Mouse (Mus musculus) liver, embryonic 11.5 days (tissue): ENCODE results near the gene Kcnq2. TPM values are rescaled to one million over a fixed set of nuclear protein-coding genes. Genes with fewer than 3 reads are reported as not detected.
A peak's percentile ranks its signal among the peaks of the same experiment; 100 is the strongest.

Experiments
- ATAC-seq: fragments of 200-750 bp; cut with Nextera tagmentation; replicated peaks from 2 replicates; pipeline ENCODE4 v1.8.0; 2017; ENCODE audit warnings: moderate number of reproducible peaks, mild to moderate bottlenecking, moderate TSS enrichment, moderate library complexity; ENCODE audit not compliant: low FRiP score
- DNase-seq: peaks from one replicate; pipeline ENCODE4 v3.0.0-alpha.2; 2017; ENCODE audit warnings: low spot score
- H3K27ac ChIP-seq: fragments of 300-500 bp; sonication (generic); 2 replicates; pipeline ENCODE4 v1.5.1; 2014; ENCODE audit warnings: mild to moderate bottlenecking, low read depth, low read length, control low read depth
- H3K27me3 ChIP-seq: fragments of 300-500 bp; sonication (generic); replicated peaks from 2 replicates; pipeline ENCODE4 v1.6.1; 2014; ENCODE audit warnings: low read length, mixed read lengths; ENCODE audit not compliant: control insufficient read depth, insufficient read depth
- H3K36me3 ChIP-seq: fragments of 300-500 bp; sonication (generic); 2 replicates; pipeline ENCODE4 v1.6.1; 2014; ENCODE audit warnings: mild to moderate bottlenecking, low read length, moderate library complexity, mixed read lengths; ENCODE audit not compliant: control insufficient read depth, insufficient read depth
- H3K4me1 ChIP-seq: fragments of 300-500 bp; sonication (generic); replicated peaks from 2 replicates; pipeline ENCODE4 v1.6.1; 2014; ENCODE audit warnings: low read length, mixed read lengths; ENCODE audit not compliant: control insufficient read depth, insufficient read depth
- H3K4me2 ChIP-seq: fragments of 300-500 bp; sonication (generic); 2 replicates; pipeline ENCODE4 v1.6.1; 2014; ENCODE audit warnings: mild to moderate bottlenecking, control low read depth, moderate library complexity
- H3K4me3 ChIP-seq: fragments of 300-500 bp; sonication (generic); 2 replicates; pipeline ENCODE4 v1.5.1; 2014; ENCODE audit warnings: low read depth, low read length, control low read depth
- H3K9ac ChIP-seq: fragments of 300-500 bp; sonication (generic); 2 replicates; pipeline ENCODE4 v1.6.1; 2014; ENCODE audit warnings: low read depth, low read length, control low read depth
- H3K9me3 ChIP-seq: fragments of 300-500 bp; sonication (generic); 2 replicates; pipeline ENCODE4 v1.6.1; 2016; ENCODE audit warnings: low read length, inconsistent platforms, mixed read lengths; ENCODE audit not compliant: control insufficient read depth
- WGBS: fragments of 180-500 bp; shearing (Covaris S2); extraction: QIAGEN DNeasy Blood & Tissue Kit; methylation state at CpG from one replicate; pipeline ENCODE4 v1.1.7; 2014; 5-methylcytosine and 5-hydroxymethylcytosine counted together
- polyA plus RNA-seq: library from polyadenylated mRNA; unstranded; fragments of >200 nt; fragmentation: Nextera tagmentation; extraction: Ambion mirVana; gene quantifications from 2 replicates; pipeline ENCODE4 v1.2.1, GENCODE M21; 2014

Kcnq2 gene
- polyA plus RNA-seq, 1 experiment from 2014 or later: 0.15 TPM

- no peak overlapping the region for H3K4me2 ChIP-seq
- ATAC-seq (no peak), DNase-seq (no peak)
- no peak overlapping the region for H3K4me3 ChIP-seq
- H3K4me1 ChIP-seq: peaks cover 4% of the 10 kb centered on the region
- no peaks in the 10 kb centered on the region for H3K27me3 ChIP-seq
- H3K36me3 ChIP-seq: no peaks in the 10 kb centered on the region
- H3K9me3 ChIP-seq: no peaks in the 10 kb centered on the region
- H3K9ac ChIP-seq: no peak overlapping the region
- no peak overlapping the region for H3K27ac ChIP-seq
- 83% methylated on average over 12 of the region's 12 CpGs for WGBS
These were observed 59.6 kb downstream of the Kcnq2 start for GRCm38 (mm10) chr2:181075501-181075900.

- DNase-seq: no peak
- no peaks in the 10 kb centered on the region for H3K36me3 ChIP-seq
- H3K4me1 ChIP-seq: no peaks in the 10 kb centered on the region
- no peaks in the 10 kb centered on the region for H3K9me3 ChIP-seq
- H3K27me3 ChIP-seq: 0 out of 2 replicates have a peak, but pooled peaks cover 2% of the 10 kb centered on the region
- no peak overlapping the region for H3K4me2 ChIP-seq
- no peak overlapping the region for H3K9ac ChIP-seq
- 7% methylated on average over 1 of the region's 1 CpGs for WGBS
- peak; percentile 49 for ATAC-seq
- no peak overlapping the region for H3K4me3 ChIP-seq
- H3K27ac ChIP-seq: no peak overlapping the region
These were observed 62.7 kb downstream of the Kcnq2 start for GRCm38 (mm10) chr2:181072403-181072714.

- Histone ChIP-seq H3K27me3 (0 out of 2 replicates have a peak, but pooled peaks cover 2% of the 10 kb centered on the region), H3K27ac (no peak overlapping the region), H3K36me3 (no peaks in the 10 kb centered on the region), H3K4me3 (no peak overlapping the region), H3K9ac (no peak overlapping the region), H3K4me2 (no peak overlapping the region), H3K9me3 (no peaks in the 10 kb centered on the region), H3K4me1 (no peaks in the 10 kb centered on the region)
- DNase-seq (peak; percentile 75), ATAC-seq (peak; percentile 47)
- 54% methylated on average over 7 of the region's 7 CpGs for whole genome bisulfite sequencing
These were observed 63.2 kb downstream of the Kcnq2 start for GRCm38 (mm10) chr2:181071706-181072402.

GRCm38 (mm10) chr2:181070136-181070535, 65.0 kb downstream of the Kcnq2 start:
- Histone ChIP-seq H3K4me3 (no peak overlapping the region), H3K4me1 (no peaks in the 10 kb centered on the region), H3K4me2 (no peak overlapping the region), H3K9ac (no peak overlapping the region), H3K27ac (no peak overlapping the region), H3K36me3 (no peaks in the 10 kb centered on the region), H3K27me3 (0 out of 2 replicates have a peak, but pooled peaks cover 2% of the 10 kb centered on the region), H3K9me3 (no peaks in the 10 kb centered on the region)
- ATAC-seq (no peak), DNase-seq (no peak)
- WGBS: 51% methylated on average over 7 of the region's 7 CpGs

- Histone ChIP-seq H3K9ac (no peak overlapping the region), H3K27me3 (0 out of 2 replicates have a peak, but pooled peaks cover 2% of the 10 kb centered on the region), H3K4me1 (no peaks in the 10 kb centered on the region), H3K27ac (no peak overlapping the region), H3K36me3 (no peaks in the 10 kb centered on the region), H3K9me3 (no peaks in the 10 kb centered on the region), H3K4me3 (no peak overlapping the region), H3K4me2 (no peak overlapping the region)
- WGBS: 71% methylated on average over 5 of the region's 5 CpGs
- ATAC-seq (no peak), DNase-seq (no peak)
These were observed 66.6 kb downstream of the Kcnq2 start for GRCm38 (mm10) chr2:181068499-181068898.

GRCm38 (mm10) chr2:181065827-181066226, 69.3 kb downstream of the Kcnq2 start:
- Histone ChIP-seq H3K4me1 (no peaks in the 10 kb centered on the region), H3K27me3 (0 out of 2 replicates have a peak, but pooled peaks cover 2% of the 10 kb centered on the region), H3K9ac (no peak overlapping the region), H3K4me3 (no peak overlapping the region), H3K36me3 (no peaks in the 10 kb centered on the region), H3K9me3 (no peaks in the 10 kb centered on the region), H3K4me2 (no peak overlapping the region), H3K27ac (no peak overlapping the region)
- no peak for ATAC-seq
- DNase-seq: no peak
- 57% methylated on average over 4 of the region's 4 CpGs for WGBS

- H3K4me1 ChIP-seq: no peaks in the 10 kb centered on the region
- H3K4me3 ChIP-seq: no peak overlapping the region
- DNase-seq (peak; percentile 49), ATAC-seq (peak; percentile 31; the same call in 1 of the 2 replicates)
- no peak overlapping the region for H3K9ac ChIP-seq
- H3K27me3 ChIP-seq: no peaks in the 10 kb centered on the region
- H3K36me3 ChIP-seq: no peaks in the 10 kb centered on the region
- H3K4me2 ChIP-seq: no peak overlapping the region
- H3K27ac ChIP-seq: no peak overlapping the region
- H3K9me3 ChIP-seq: no peaks in the 10 kb centered on the region
- 11% methylated on average over 5 of the region's 5 CpGs for WGBS
These were observed 75.0 kb downstream of the Kcnq2 start for GRCm38 (mm10) chr2:181060127-181060526.

GRCm38 (mm10) chr2:181058193-181058592, 76.9 kb downstream of the Kcnq2 start:
- no peak for DNase-seq

GRCm38 (mm10) chr2:181057341-181057740, 77.8 kb downstream of the Kcnq2 start:
- no peak overlapping the region for H3K27ac ChIP-seq
- WGBS: 54% methylated on average over 8 of the region's 8 CpGs
- no peak overlapping the region for H3K4me2 ChIP-seq
- DNase-seq (no peak), ATAC-seq (no peak)
- H3K27me3 ChIP-seq: no peaks in the 10 kb centered on the region
- no peak overlapping the region for H3K4me3 ChIP-seq
- H3K36me3 ChIP-seq: no peaks in the 10 kb centered on the region
- H3K4me1 ChIP-seq: no peaks in the 10 kb centered on the region
- H3K9me3 ChIP-seq: no peaks in the 10 kb centered on the region
- no peak overlapping the region for H3K9ac ChIP-seq

More at GRCm38 (mm10) chr2:181058193-181058592, 76.9 kb downstream of the Kcnq2 start:
- no peak overlapping the region for H3K27ac ChIP-seq
- 38% methylated on average over 3 of the region's 3 CpGs for WGBS
- ATAC-seq: no peak
- H3K4me2 ChIP-seq: no peak overlapping the region
- H3K27me3 ChIP-seq: no peaks in the 10 kb centered on the region
- H3K4me3 ChIP-seq: no peak overlapping the region
- H3K36me3 ChIP-seq: no peaks in the 10 kb centered on the region
- H3K9ac ChIP-seq: no peak overlapping the region
- no peaks in the 10 kb centered on the region for H3K4me1 ChIP-seq
- no peaks in the 10 kb centered on the region for H3K9me3 ChIP-seq
